Mouse (Mus musculus): ENCODE measurements around the gene Mb21d2. TPM values are rescaled to one million over a fixed set of nuclear protein-coding genes. Genes with fewer than 3 reads are reported as not detected.

Mb21d2 gene
- polyA plus RNA-seq, 2 experiments: 9.9 to 11.8 TPM

DNA sequence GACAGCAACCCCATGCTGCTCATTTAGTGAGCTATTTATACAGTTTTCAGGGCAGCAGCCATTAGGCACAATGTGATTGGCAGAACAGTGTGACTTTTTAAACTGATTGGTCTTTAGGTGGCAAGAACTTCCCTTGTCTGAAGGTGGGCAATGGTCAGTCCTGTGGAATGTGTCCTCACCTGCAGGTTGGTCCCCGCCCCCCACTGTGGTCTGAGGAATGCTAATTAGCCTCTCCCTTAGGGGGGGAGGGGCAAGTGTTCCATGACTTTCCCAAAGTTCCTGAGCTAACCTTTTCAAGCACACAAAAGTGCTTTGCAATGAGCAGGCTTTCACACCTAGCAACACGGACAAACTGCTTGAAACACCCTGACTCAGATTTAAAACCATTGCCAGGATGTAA lies 13.8 kb upstream of the Mb21d2 start:
- Histone ChIP-seq H3K9me3 (ENCODE audit: control insufficient read depth, low read length) (no peaks in the 10 kb centered on the region), H3K4me2 (replicated peaks; ENCODE audit: low read depth, low read length, severe bottlenecking) (no peak overlapping the region), H3K9ac (ENCODE audit: low read depth, low read length, severe bottlenecking) (no peak overlapping the region), H3K36me3 (ENCODE audit: control insufficient read depth, insufficient read depth, low read length) (no peaks in the 10 kb centered on the region), H3K27ac (replicated peaks; ENCODE audit: low read depth, low read length) (no peak overlapping the region), H3K4me1 (ENCODE audit: control insufficient read depth, insufficient read depth, low read length) (no peaks in the 10 kb centered on the region), H3K4me3 (replicated peaks; ENCODE audit: low read length) (no peak overlapping the region), H3K27me3 (ENCODE audit: control insufficient read depth, insufficient read depth, low read length) (no peaks in the 10 kb centered on the region)
- DNase-seq (ENCODE audit: low spot score) (no peak), ATAC-seq (ENCODE audit: low FRiP score, low read depth) (no peak)
- TF ChIP-seq POLR2A (IDR thresholded peaks at IDR 0.05; ENCODE audit: borderline replicate concordance, extremely low read depth, insufficient read depth, insufficient read length): no peak
- WGBS: 59% methylated on average over 2 of the region's 2 CpGs

DNA sequence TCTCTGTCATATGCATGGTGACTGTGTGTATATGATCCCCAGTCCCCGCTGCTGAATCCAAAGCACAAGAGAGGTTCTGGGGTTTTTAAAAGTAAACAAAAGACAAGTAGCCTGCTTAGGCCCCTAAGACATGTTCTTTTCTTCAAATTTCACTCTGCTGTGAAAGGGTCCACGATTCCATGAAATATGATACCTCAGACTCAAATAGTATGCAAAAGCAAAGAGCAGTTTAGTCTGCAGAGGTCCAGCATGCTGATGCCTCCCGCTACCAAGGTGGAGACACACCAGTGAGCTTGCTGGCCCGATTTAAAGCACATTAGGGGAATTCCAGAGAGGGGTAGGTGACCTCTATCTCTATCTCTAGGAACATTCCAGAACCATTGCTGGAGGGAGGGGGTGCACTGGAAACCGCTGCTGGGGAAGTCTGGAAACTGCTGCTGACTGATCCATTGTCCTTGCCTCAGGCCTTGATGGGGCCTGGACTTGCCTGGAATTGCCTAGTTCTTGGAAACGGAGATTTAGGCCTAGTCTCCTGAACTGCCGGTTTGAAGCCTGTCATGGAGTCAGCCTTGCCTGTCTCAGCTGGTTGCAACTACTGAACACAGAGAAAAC lies 6.8 kb upstream of the Mb21d2 start:
- Histone ChIP-seq H3K4me3 (replicated peaks; ENCODE audit: low read length) (no peak overlapping the region), H3K27ac (replicated peaks; ENCODE audit: low read depth, low read length) (no peak overlapping the region), H3K9ac (ENCODE audit: low read depth, low read length, severe bottlenecking) (no peak overlapping the region), H3K27me3 (ENCODE audit: control insufficient read depth, insufficient read depth, low read length) (no peaks in the 10 kb centered on the region), H3K36me3 (ENCODE audit: control insufficient read depth, insufficient read depth, low read length) (no peaks in the 10 kb centered on the region), H3K9me3 (ENCODE audit: control insufficient read depth, low read length) (no peaks in the 10 kb centered on the region), H3K4me1 (ENCODE audit: control insufficient read depth, insufficient read depth, low read length) (no peaks in the 10 kb centered on the region), H3K4me2 (replicated peaks; ENCODE audit: low read depth, low read length, severe bottlenecking) (no peak overlapping the region)
- ATAC-seq (ENCODE audit: low FRiP score, low read depth) (no peak), DNase-seq (ENCODE audit: low spot score) (no peak)
- 48% methylated on average over 7 of the region's 7 CpGs for WGBS
- no peak for TF ChIP-seq POLR2A (IDR thresholded peaks at IDR 0.05; ENCODE audit: borderline replicate concordance, extremely low read depth, insufficient read depth, insufficient read length)

DNA sequence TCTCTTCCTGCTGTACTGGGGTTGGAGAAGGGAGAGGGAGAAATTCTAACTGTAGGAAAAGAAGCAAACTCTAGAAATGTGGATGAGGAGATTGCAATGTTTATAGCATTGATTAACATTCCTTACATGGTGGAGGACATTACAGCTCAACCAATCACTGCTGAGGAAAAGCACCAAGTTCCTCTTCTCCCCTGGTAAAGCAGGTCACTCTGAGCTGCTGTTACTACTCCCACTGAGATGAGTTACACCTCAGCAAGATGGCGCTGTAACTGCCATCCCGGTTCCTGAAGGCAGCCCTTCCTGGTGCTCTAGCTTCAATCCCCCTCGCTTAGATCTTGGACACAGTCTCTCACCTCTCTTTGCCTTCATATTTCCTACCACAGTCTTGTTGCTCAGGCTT lies 6.2 kb upstream of the Mb21d2 start:
- no peaks in the 10 kb centered on the region for H3K9me3 ChIP-seq (ENCODE audit: control insufficient read depth, low read length)
- no peak for TF ChIP-seq POLR2A (IDR thresholded peaks at IDR 0.05; ENCODE audit: borderline replicate concordance, extremely low read depth, insufficient read depth, insufficient read length)
- ATAC-seq (ENCODE audit: low FRiP score, low read depth) (no peak), DNase-seq (ENCODE audit: low spot score) (no peak)
- no peak overlapping the region for H3K4me2 ChIP-seq (replicated peaks; ENCODE audit: low read depth, low read length, severe bottlenecking)
- no peaks in the 10 kb centered on the region for H3K36me3 ChIP-seq (ENCODE audit: control insufficient read depth, insufficient read depth, low read length)
- no peak overlapping the region for H3K4me3 ChIP-seq (replicated peaks; ENCODE audit: low read length)
- no peak overlapping the region for H3K9ac ChIP-seq (ENCODE audit: low read depth, low read length, severe bottlenecking)
- H3K27me3 ChIP-seq (ENCODE audit: control insufficient read depth, insufficient read depth, low read length): no peaks in the 10 kb centered on the region
- 74% methylated on average over 3 of the region's 3 CpGs for WGBS
- H3K4me1 ChIP-seq (ENCODE audit: control insufficient read depth, insufficient read depth, low read length): no peaks in the 10 kb centered on the region
- no peak overlapping the region for H3K27ac ChIP-seq (replicated peaks; ENCODE audit: low read depth, low read length)

DNA sequence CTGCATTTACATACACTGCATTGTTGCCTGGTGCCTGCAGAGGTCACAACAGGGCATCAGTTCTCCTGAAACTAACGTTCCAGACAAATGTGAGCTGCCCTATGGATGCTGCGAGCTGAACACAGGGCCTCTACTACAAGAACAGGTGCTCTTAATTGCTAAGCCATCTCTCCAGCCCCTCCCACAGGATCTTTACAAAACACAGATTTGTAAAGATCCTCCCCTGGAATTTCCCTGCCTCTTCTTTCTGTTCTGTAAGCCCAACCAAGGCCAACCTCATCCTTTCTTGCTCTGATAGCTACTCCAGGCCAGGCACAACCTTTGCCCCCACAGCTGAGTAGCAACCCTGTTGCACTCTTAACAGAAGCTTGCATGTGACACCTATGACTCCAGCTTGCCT lies 1.7 kb upstream of the Mb21d2 start:
- peaks cover 17% of the 10 kb centered on the region; the same call in 1 of the 2 replicates for H3K4me1 ChIP-seq (ENCODE audit: control insufficient read depth, insufficient read depth, low read length)
- H3K27ac ChIP-seq (replicated peaks; ENCODE audit: low read depth, low read length): no peak overlapping the region
- TF ChIP-seq POLR2A (IDR thresholded peaks at IDR 0.05; ENCODE audit: borderline replicate concordance, extremely low read depth, insufficient read depth, insufficient read length): no peak
- DNase-seq (ENCODE audit: low spot score) (no peak), ATAC-seq (ENCODE audit: low FRiP score, low read depth) (no peak)
- no peak overlapping the region for H3K4me2 ChIP-seq (replicated peaks; ENCODE audit: low read depth, low read length, severe bottlenecking)
- H3K36me3 ChIP-seq (ENCODE audit: control insufficient read depth, insufficient read depth, low read length): no peaks in the 10 kb centered on the region
- WGBS: 60% methylated on average over 2 of the region's 2 CpGs
- no peaks in the 10 kb centered on the region for H3K9me3 ChIP-seq (ENCODE audit: control insufficient read depth, low read length)
- no peak overlapping the region for H3K4me3 ChIP-seq (replicated peaks; ENCODE audit: low read length)
- no peak overlapping the region for H3K9ac ChIP-seq (ENCODE audit: low read depth, low read length, severe bottlenecking)
- no peaks in the 10 kb centered on the region for H3K27me3 ChIP-seq (ENCODE audit: control insufficient read depth, insufficient read depth, low read length)

DNA sequence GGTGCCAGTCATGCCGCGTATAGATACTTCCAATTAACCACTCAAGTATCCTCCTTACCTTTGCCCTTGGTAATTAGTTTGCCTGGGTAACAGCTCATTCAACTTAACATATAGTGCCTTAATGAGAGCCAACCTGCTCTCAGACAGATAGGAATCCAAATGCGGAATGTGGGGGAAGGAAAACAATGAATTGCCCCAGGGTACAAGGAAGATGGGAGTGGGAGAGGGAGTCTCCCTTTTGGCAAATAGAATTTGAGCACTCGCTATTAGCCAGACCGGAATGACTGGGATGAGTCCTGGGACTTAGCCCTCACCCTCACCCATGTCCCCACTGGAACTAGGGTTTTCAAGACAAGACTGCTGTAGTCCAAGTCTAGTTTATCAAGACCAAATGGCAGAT lies 953 bp upstream of the Mb21d2 start:
- Histone ChIP-seq H3K27me3 (ENCODE audit: control insufficient read depth, insufficient read depth, low read length) (no peaks in the 10 kb centered on the region), H3K9me3 (ENCODE audit: control insufficient read depth, low read length) (no peaks in the 10 kb centered on the region), H3K27ac (replicated peaks; ENCODE audit: low read depth, low read length) (no peak overlapping the region), H3K4me3 (replicated peaks; ENCODE audit: low read length) (peak overlapping the region; percentile 87), H3K4me1 (ENCODE audit: control insufficient read depth, insufficient read depth, low read length) (peaks cover 17% of the 10 kb centered on the region; the same call in 1 of the 2 replicates), H3K9ac (ENCODE audit: low read depth, low read length, severe bottlenecking) (no peak overlapping the region; the same call in 1 of the 2 replicates), H3K36me3 (ENCODE audit: control insufficient read depth, insufficient read depth, low read length) (no peaks in the 10 kb centered on the region), H3K4me2 (replicated peaks; ENCODE audit: low read depth, low read length, severe bottlenecking) (peak overlapping the region; percentile 81)
- DNase-seq (ENCODE audit: low spot score) (no peak), ATAC-seq (ENCODE audit: low FRiP score, low read depth) (no peak)
- WGBS: 16% methylated on average over 5 of the region's 5 CpGs
- TF ChIP-seq POLR2A (IDR thresholded peaks at IDR 0.05; ENCODE audit: borderline replicate concordance, extremely low read depth, insufficient read depth, insufficient read length): no peak
